Mouse (Mus musculus) ES-Bruce4 (cell line): Measurements from ENCODE around the gene Slc22a12.

ENCODE experiments used
- CTCF ChIP-seq: IDR thresholded peaks from one replicate; pipeline ENCODE4 v1.8.1; 2011; ENCODE audit warnings: low read depth, low read length
- EP300 ChIP-seq: IDR thresholded peaks from 2 replicates; pipeline ENCODE4 v1.6.1; 2011; ENCODE audit warnings: low read depth, low read length; ENCODE audit not compliant: insufficient read depth
- POLR2A ChIP-seq: IDR thresholded peaks from one replicate; pipeline ENCODE4 v1.8.1; 2011; ENCODE audit warnings: low read length; ENCODE audit not compliant: insufficient read depth

- TF ChIP-seq CTCF (no peak), POLR2A (no peak), EP300 (no peak)
These were observed 26.2 kb upstream of the Slc22a12 start for GRCm38 (mm10) chr19:6569021-6569420.
